Mouse (Mus musculus): ENCODE measurements around the gene Dhx9. TPM values are rescaled to one million over a fixed set of nuclear protein-coding genes. Genes with fewer than 3 reads are reported as not detected.

Gene Dhx9
- polyA plus RNA-seq, 1 experiment, result 25.2 TPM

DNA sequence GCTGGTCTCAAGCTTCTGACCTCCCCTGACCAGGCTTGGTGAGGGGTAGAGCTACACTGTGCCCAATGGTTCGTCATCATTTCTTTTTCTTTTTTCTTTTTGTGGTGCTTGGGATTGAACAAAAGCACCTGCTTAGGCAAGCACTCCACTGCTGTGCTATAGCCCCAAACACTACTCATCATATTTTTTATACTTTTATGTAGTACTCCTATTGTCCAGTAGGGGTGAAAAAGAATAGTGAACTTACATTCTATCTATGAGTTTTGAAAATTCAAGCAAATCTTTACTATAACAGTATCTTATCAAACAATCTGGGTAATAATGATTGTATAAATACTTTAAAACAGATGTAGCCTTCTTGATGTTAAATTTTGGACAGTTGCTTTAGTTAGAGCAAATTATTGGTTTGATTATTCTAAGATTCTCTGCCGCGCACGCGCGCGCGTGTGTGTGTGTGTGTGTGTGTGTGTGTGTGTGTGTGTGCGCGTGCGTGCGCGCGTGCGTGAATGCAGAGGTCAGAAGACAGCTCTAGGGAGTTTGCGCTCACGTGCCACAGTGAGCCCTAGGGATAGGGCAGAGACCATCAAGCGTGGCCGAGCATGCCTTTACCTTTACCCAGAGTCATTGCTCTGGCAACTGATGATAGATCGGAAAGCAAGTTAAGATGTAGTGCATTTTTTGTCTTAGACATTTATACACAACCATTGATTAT is 41.2 kb downstream of the Dhx9 start:
- no peaks in the 10 kb centered on the region for H3K27me3 ChIP-seq (ENCODE audit: control insufficient read depth, insufficient read depth, insufficient read length)
- H3K36me3 ChIP-seq (ENCODE audit: control insufficient read depth, insufficient read depth), result no peaks in the 10 kb centered on the region
- no peaks in the 10 kb centered on the region for H3K79me2 ChIP-seq (ENCODE audit: control insufficient read depth, insufficient read depth)
- no peak for TF ChIP-seq MYOG (IDR thresholded peaks at IDR 0.05; ENCODE audit: control insufficient read depth in 1 of 3, insufficient read depth in 1 of 3, insufficient read length in 2 of 3, low read depth in 2 of 3)
- TF ChIP-seq CEBPB (IDR thresholded peaks at IDR 0.05; ENCODE audit: insufficient read depth, poor library complexity, severe bottlenecking), result no peak
- no peak for TF ChIP-seq POLR2A (IDR thresholded peaks at IDR 0.05; ENCODE audit: insufficient read length, low read depth)
- no peak for TF ChIP-seq E2F4 (IDR thresholded peaks at IDR 0.05; ENCODE audit: insufficient read depth)
- no peak for TF ChIP-seq REST (IDR thresholded peaks at IDR 0.05; ENCODE audit: insufficient read depth, insufficient read length)
- no peak for TF ChIP-seq TCF12 (IDR thresholded peaks at IDR 0.05; ENCODE audit: insufficient read depth, poor library complexity, severe bottlenecking)
- no peak for TF ChIP-seq MAX (IDR thresholded peaks at IDR 0.05; ENCODE audit: low read depth)
- TF ChIP-seq TCF3 (IDR thresholded peaks at IDR 0.05; ENCODE audit: insufficient read length, low read depth), result no peak
- TF ChIP-seq POLR2AphosphoS2 (IDR thresholded peaks at IDR 0.05; ENCODE audit: insufficient read length, low read depth), result no peak
- no peak for TF ChIP-seq MYOD1 (IDR thresholded peaks at IDR 0.05; ENCODE audit: control insufficient read depth in 1 of 3, insufficient read length in 2 of 3, low read depth in 2 of 3)
- no peak for TF ChIP-seq SRF (IDR thresholded peaks at IDR 0.05; ENCODE audit: control insufficient read depth, insufficient read length, low read depth)
- no peak for TF ChIP-seq USF1 (IDR thresholded peaks at IDR 0.05; ENCODE audit: low read depth)
- H3K4me2 ChIP-seq (ENCODE audit: low read depth), result no peak overlapping the region
- no peak overlapping the region for H3ac ChIP-seq (ENCODE audit: control insufficient read depth, insufficient read length)
- no peak overlapping the region for H3K4me3 ChIP-seq

DNA sequence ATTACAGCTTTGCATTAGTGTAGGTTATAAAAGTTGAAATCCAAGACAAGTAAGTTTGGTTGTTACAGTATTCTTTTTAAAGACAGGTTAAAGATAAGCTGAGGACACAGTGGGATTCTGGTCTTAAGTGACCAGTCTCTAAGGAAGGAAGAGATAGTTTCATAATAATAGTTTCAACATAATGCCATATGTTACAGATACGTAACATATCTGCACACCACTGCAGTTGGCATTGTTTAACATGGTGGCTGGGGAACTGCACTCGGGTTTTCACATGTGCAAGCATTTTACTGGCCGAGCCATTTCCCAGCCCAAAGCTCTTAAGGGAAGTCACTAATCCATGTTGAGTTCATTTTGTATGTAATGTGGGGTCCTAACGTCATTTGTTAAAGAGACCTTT is 43.8 kb downstream of the Dhx9 start:
- Histone ChIP-seq H3K4me2 (ENCODE audit: low read depth) (no peak overlapping the region), H3K36me3 (ENCODE audit: control insufficient read depth, insufficient read depth) (no peaks in the 10 kb centered on the region), H3K4me3 (no peak overlapping the region), H3ac (ENCODE audit: control insufficient read depth, insufficient read length) (no peak overlapping the region), H3K79me2 (ENCODE audit: control insufficient read depth, insufficient read depth) (no peaks in the 10 kb centered on the region), H3K27me3 (ENCODE audit: control insufficient read depth, insufficient read depth, insufficient read length) (no peaks in the 10 kb centered on the region)
- TF ChIP-seq REST (IDR thresholded peaks at IDR 0.05; ENCODE audit: insufficient read depth, insufficient read length) (no peak), POLR2A (IDR thresholded peaks at IDR 0.05; ENCODE audit: insufficient read length, low read depth) (no peak), MYOG (IDR thresholded peaks at IDR 0.05; ENCODE audit: control insufficient read depth in 1 of 3, insufficient read depth in 1 of 3, insufficient read length in 2 of 3, low read depth in 2 of 3) (no peak), MAX (IDR thresholded peaks at IDR 0.05; ENCODE audit: low read depth) (no peak), POLR2AphosphoS2 (IDR thresholded peaks at IDR 0.05; ENCODE audit: insufficient read length, low read depth) (no peak)

DNA sequence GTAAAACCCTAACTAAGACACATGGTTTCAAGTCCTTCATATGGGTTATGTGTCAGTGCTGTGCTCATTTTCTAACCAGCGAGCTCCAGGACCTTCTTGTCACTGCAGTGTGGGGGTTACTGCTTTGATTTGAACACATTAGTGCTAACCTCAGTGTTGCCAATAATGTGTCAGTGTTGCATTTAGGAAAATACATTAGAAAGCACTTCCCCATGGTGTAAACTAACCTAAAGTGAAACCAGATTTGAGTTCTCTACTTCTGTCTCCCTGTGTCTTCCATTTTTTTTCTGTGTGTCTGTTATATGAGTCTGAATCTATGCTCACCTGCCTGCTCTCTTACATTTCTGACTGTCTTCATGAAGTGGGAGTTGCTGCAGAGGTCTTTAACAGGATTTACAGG is 44.4 kb downstream of the Dhx9 start:
- no peak for TF ChIP-seq CEBPB (IDR thresholded peaks at IDR 0.05; ENCODE audit: insufficient read depth, poor library complexity, severe bottlenecking)
- no peak for TF ChIP-seq SRF (IDR thresholded peaks at IDR 0.05; ENCODE audit: control insufficient read depth, insufficient read length, low read depth)
- no peak for TF ChIP-seq REST (IDR thresholded peaks at IDR 0.05; ENCODE audit: insufficient read depth, insufficient read length)
- TF ChIP-seq USF1 (IDR thresholded peaks at IDR 0.05; ENCODE audit: low read depth), result no peak
- no peaks in the 10 kb centered on the region for H3K27me3 ChIP-seq (ENCODE audit: control insufficient read depth, insufficient read depth, insufficient read length)
- H3ac ChIP-seq (ENCODE audit: control insufficient read depth, insufficient read length), result no peak overlapping the region
- H3K4me3 ChIP-seq, result no peak overlapping the region
- H3K4me2 ChIP-seq (ENCODE audit: low read depth), result no peak overlapping the region
- no peaks in the 10 kb centered on the region for H3K36me3 ChIP-seq (ENCODE audit: control insufficient read depth, insufficient read depth)
- no peaks in the 10 kb centered on the region for H3K79me2 ChIP-seq (ENCODE audit: control insufficient read depth, insufficient read depth)

DNA sequence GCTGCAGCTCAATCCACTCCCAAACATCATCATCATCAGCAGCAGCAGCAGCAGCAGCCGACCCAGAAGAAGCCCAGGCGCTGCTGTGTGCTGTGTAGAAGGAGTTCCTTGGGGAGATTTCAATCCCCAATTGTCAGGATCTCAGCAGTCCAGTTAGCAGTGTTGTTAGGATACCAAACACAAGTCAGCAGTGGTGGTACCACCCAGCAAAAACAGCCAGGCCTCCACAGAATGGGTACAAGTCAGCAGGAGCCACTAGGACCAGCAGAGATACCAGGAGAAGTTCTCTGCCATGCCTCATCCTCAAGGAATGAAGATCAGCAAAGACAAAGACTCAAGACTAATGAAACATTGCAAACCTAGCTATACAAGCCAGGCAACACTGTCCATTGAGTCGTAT is 45.8 kb downstream of the Dhx9 start:
- H3ac ChIP-seq (ENCODE audit: control insufficient read depth, insufficient read length), result no peak overlapping the region
- no peak overlapping the region for H3K4me3 ChIP-seq
- H3K4me2 ChIP-seq (ENCODE audit: low read depth), result no peak overlapping the region
- H3K27me3 ChIP-seq (ENCODE audit: control insufficient read depth, insufficient read depth, insufficient read length), result no peaks in the 10 kb centered on the region
- H3K36me3 ChIP-seq (ENCODE audit: control insufficient read depth, insufficient read depth), result no peaks in the 10 kb centered on the region
- H3K79me2 ChIP-seq (ENCODE audit: control insufficient read depth, insufficient read depth), result no peaks in the 10 kb centered on the region
- TF ChIP-seq MAX (IDR thresholded peaks at IDR 0.05; ENCODE audit: low read depth), result no peak
- no peak for TF ChIP-seq MYOG (IDR thresholded peaks at IDR 0.05; ENCODE audit: control insufficient read depth in 1 of 3, insufficient read depth in 1 of 3, insufficient read length in 2 of 3, low read depth in 2 of 3)
- no peak for TF ChIP-seq POLR2AphosphoS2 (IDR thresholded peaks at IDR 0.05; ENCODE audit: insufficient read length, low read depth)
- no peak for TF ChIP-seq TCF12 (IDR thresholded peaks at IDR 0.05; ENCODE audit: insufficient read depth, poor library complexity, severe bottlenecking)
- TF ChIP-seq SRF (IDR thresholded peaks at IDR 0.05; ENCODE audit: control insufficient read depth, insufficient read length, low read depth), result no peak
- no peak for TF ChIP-seq TCF3 (IDR thresholded peaks at IDR 0.05; ENCODE audit: insufficient read length, low read depth)
- TF ChIP-seq CEBPB (IDR thresholded peaks at IDR 0.05; ENCODE audit: insufficient read depth, poor library complexity, severe bottlenecking), result no peak
- no peak for TF ChIP-seq REST (IDR thresholded peaks at IDR 0.05; ENCODE audit: insufficient read depth, insufficient read length)
- TF ChIP-seq POLR2A (IDR thresholded peaks at IDR 0.05; ENCODE audit: insufficient read length, low read depth), result no peak
- no peak for TF ChIP-seq E2F4 (IDR thresholded peaks at IDR 0.05; ENCODE audit: insufficient read depth)
- no peak for TF ChIP-seq MYOD1 (IDR thresholded peaks at IDR 0.05; ENCODE audit: control insufficient read depth in 1 of 3, insufficient read length in 2 of 3, low read depth in 2 of 3)
- TF ChIP-seq USF1 (IDR thresholded peaks at IDR 0.05; ENCODE audit: low read depth), result no peak

DNA sequence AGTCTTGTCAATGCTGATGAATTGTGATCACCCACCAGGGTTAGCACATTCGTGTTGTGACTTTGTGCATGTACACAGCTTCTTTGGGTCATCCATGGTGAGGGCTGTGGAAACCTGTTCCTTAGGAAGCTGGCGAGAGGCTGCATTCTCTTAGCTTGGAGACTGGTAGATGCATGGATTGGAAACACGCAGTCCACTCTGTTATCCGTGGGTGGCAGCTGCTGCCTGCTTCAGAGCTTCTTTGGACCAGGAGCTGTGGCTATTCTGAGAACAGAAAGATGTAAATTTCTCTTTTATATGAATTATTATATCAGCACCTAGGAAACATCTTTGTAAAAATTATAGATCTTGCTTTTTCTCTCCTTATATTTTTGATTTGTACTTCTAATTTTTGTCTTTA is 46.7 kb downstream of the Dhx9 start:
- Histone ChIP-seq H3K79me2 (ENCODE audit: control insufficient read depth, insufficient read depth) (no peaks in the 10 kb centered on the region), H3K27me3 (ENCODE audit: control insufficient read depth, insufficient read depth, insufficient read length) (no peaks in the 10 kb centered on the region), H3K4me3 (no peak overlapping the region), H3K36me3 (ENCODE audit: control insufficient read depth, insufficient read depth) (no peaks in the 10 kb centered on the region), H3K4me2 (ENCODE audit: low read depth) (no peak overlapping the region), H3ac (ENCODE audit: control insufficient read depth, insufficient read length) (no peak overlapping the region)
- TF ChIP-seq E2F4 (IDR thresholded peaks at IDR 0.05; ENCODE audit: insufficient read depth) (no peak), REST (IDR thresholded peaks at IDR 0.05; ENCODE audit: insufficient read depth, insufficient read length) (no peak), POLR2A (IDR thresholded peaks at IDR 0.05; ENCODE audit: insufficient read length, low read depth) (no peak), POLR2AphosphoS2 (IDR thresholded peaks at IDR 0.05; ENCODE audit: insufficient read length, low read depth) (no peak), TCF3 (IDR thresholded peaks at IDR 0.05; ENCODE audit: insufficient read length, low read depth) (no peak)
